Mouse (Mus musculus) limb, embryonic 10.5 days (tissue): ENCODE results near the gene Mid1. TPM values are rescaled to one million over a fixed set of nuclear protein-coding genes. Genes with fewer than 3 reads are reported as not detected.

Experiments used
- DNase-seq: peaks from one replicate; pipeline ENCODE4 v3.0.0-alpha.2; 2017; ENCODE audit warnings: low spot score
- H3K27ac ChIP-seq: fragments of 300-500 bp; sonication (generic); 2 replicates; pipeline ENCODE4 v1.5.1; 2016; ENCODE audit warnings: mild to moderate bottlenecking
- H3K27me3 ChIP-seq: fragments of 300-500 bp; sonication (generic); 2 replicates; pipeline ENCODE4 v1.6.1; 2016; ENCODE audit warnings: low read depth, mild to moderate bottlenecking; ENCODE audit not compliant: poor library complexity, severe bottlenecking
- H3K36me3 ChIP-seq: fragments of 300-500 bp; sonication (generic); 2 replicates; pipeline ENCODE4 v1.6.1; 2016; ENCODE audit warnings: mild to moderate bottlenecking, moderate library complexity
- H3K4me1 ChIP-seq: fragments of 300-500 bp; sonication (generic); 2 replicates; pipeline ENCODE4 v1.6.1; 2016
- H3K4me3 ChIP-seq: fragments of 300-500 bp; sonication (generic); 2 replicates; pipeline ENCODE4 v1.5.1; 2016; ENCODE audit warnings: mild to moderate bottlenecking, moderate library complexity
- H3K9me3 ChIP-seq: fragments of 300-500 bp; sonication (generic); replicated peaks from 2 replicates; pipeline ENCODE4 v1.6.1; 2016; ENCODE audit warnings: mild to moderate bottlenecking
- WGBS: fragments of 180-500 bp; shearing (Covaris S2); methylation state at CpG from one replicate; pipeline ENCODE4 v1.1.7; 2016; 5-methylcytosine and 5-hydroxymethylcytosine counted together
- polyA plus RNA-seq: library from polyadenylated mRNA; unstranded; fragments of >200 nt; fragmentation: Nextera tagmentation; extraction: Ambion mirVana; gene quantifications from 2 replicates; pipeline ENCODE4 v1.2.1, GENCODE M21; 2016

Mid1 gene
- polyA plus RNA-seq, 1 experiment from 2014 or later = 12.0 TPM

- Histone ChIP-seq H3K4me3 (peak overlapping the region; percentile 57), H3K9me3 (no peaks in the 10 kb centered on the region), H3K27ac (peak overlapping the region; percentile 78), H3K4me1 (peaks cover 9% of the 10 kb centered on the region; the same call in 1 of the 2 replicates), H3K27me3 (peaks cover 90% of the 10 kb centered on the region), H3K36me3 (no peaks in the 10 kb centered on the region)
- DNase-seq = peak; percentile 68
- WGBS = 12% methylated on average over 36 of the region's 36 CpGs
Measured at GRCm38 (mm10) chrX:169879481-169880362, 194.7 kb downstream of the Mid1 start.

- H3K27me3 ChIP-seq = peaks cover 84% of the 10 kb centered on the region
- DNase-seq = peak; percentile 29
- peak overlapping the region; percentile 78 for H3K27ac ChIP-seq
- WGBS = 8% methylated on average over 13 of the region's 13 CpGs
- H3K36me3 ChIP-seq = no peaks in the 10 kb centered on the region
- peaks cover 9% of the 10 kb centered on the region; the same call in 1 of the 2 replicates for H3K4me1 ChIP-seq
- H3K4me3 ChIP-seq = peak overlapping the region; percentile 57
- H3K9me3 ChIP-seq = no peaks in the 10 kb centered on the region
Measured at GRCm38 (mm10) chrX:169880363-169880711, 195.3 kb downstream of the Mid1 start.

GRCm38 (mm10) chrX:169880826-169881225 lies 195.8 kb downstream of the Mid1 start:
- WGBS = 21% methylated on average over 10 of the region's 10 CpGs
- peak; percentile 31 for DNase-seq
- peak overlapping the region; percentile 78; the same call in 1 of the 2 replicates for H3K27ac ChIP-seq
- H3K9me3 ChIP-seq = no peaks in the 10 kb centered on the region
- no peaks in the 10 kb centered on the region for H3K36me3 ChIP-seq
- H3K4me3 ChIP-seq = peak overlapping the region; percentile 57
- H3K4me1 ChIP-seq = peaks cover 9% of the 10 kb centered on the region; the same call in 1 of the 2 replicates
- peaks cover 84% of the 10 kb centered on the region for H3K27me3 ChIP-seq

- H3K4me3 ChIP-seq = peak overlapping the region; percentile 57
- H3K36me3 ChIP-seq = no peaks in the 10 kb centered on the region
- H3K27me3 ChIP-seq = peaks cover 81% of the 10 kb centered on the region
- H3K27ac ChIP-seq = 0 out of 2 replicates have a peak overlapping the region, but pooled peaks have one; percentile 48
- 56% methylated on average over 10 of the region's 10 CpGs for WGBS
- no peak for DNase-seq
- H3K4me1 ChIP-seq = peaks cover 9% of the 10 kb centered on the region; the same call in 1 of the 2 replicates
- H3K9me3 ChIP-seq = no peaks in the 10 kb centered on the region
Measured at GRCm38 (mm10) chrX:169881253-169882219, 196.5 kb downstream of the Mid1 start.

- Histone ChIP-seq H3K27ac (no peak overlapping the region), H3K27me3 (peaks cover 81% of the 10 kb centered on the region), H3K4me3 (no peak overlapping the region), H3K36me3 (no peaks in the 10 kb centered on the region), H3K4me1 (peaks cover 9% of the 10 kb centered on the region; the same call in 1 of the 2 replicates), H3K9me3 (no peaks in the 10 kb centered on the region)
- WGBS = 90% methylated on average over 1 of the region's 1 CpGs
- no peak for DNase-seq
Measured at GRCm38 (mm10) chrX:169882220-169882609, 197.2 kb downstream of the Mid1 start.

- WGBS = 60% methylated on average over 8 of the region's 8 CpGs
- Histone ChIP-seq H3K27ac (no peak overlapping the region), H3K4me3 (no peak overlapping the region), H3K9me3 (no peaks in the 10 kb centered on the region), H3K36me3 (no peaks in the 10 kb centered on the region), H3K27me3 (peaks cover 70% of the 10 kb centered on the region), H3K4me1 (peaks cover 9% of the 10 kb centered on the region; the same call in 1 of the 2 replicates)
- DNase-seq = no peak
Measured at GRCm38 (mm10) chrX:169883536-169884272, 198.7 kb downstream of the Mid1 start.

GRCm38 (mm10) chrX:169890541-169890940 lies 205.5 kb downstream of the Mid1 start:
- Histone ChIP-seq H3K27ac (no peak overlapping the region), H3K9me3 (no peaks in the 10 kb centered on the region), H3K4me3 (no peak overlapping the region), H3K27me3 (peaks cover 61% of the 10 kb centered on the region), H3K4me1 (no peaks in the 10 kb centered on the region), H3K36me3 (no peaks in the 10 kb centered on the region)
- no peak for DNase-seq
- WGBS = 89% methylated on average over 4 of the region's 4 CpGs

- no peak for DNase-seq
- peaks cover 51% of the 10 kb centered on the region for H3K27me3 ChIP-seq
- H3K4me1 ChIP-seq = no peaks in the 10 kb centered on the region
Measured at GRCm38 (mm10) chrX:169892100-169892499, 207.1 kb downstream of the Mid1 start.

GRCm38 (mm10) chrX:169892631-169893030 lies 207.6 kb downstream of the Mid1 start:
- H3K27ac ChIP-seq = no peak overlapping the region
- H3K36me3 ChIP-seq = no peaks in the 10 kb centered on the region
- H3K9me3 ChIP-seq = no peaks in the 10 kb centered on the region
- H3K4me1 ChIP-seq = no peaks in the 10 kb centered on the region
- no peak for DNase-seq
- 88% methylated on average over 2 of the region's 2 CpGs for WGBS
- no peak overlapping the region for H3K4me3 ChIP-seq
- peaks cover 53% of the 10 kb centered on the region for H3K27me3 ChIP-seq

More at GRCm38 (mm10) chrX:169892100-169892499, 207.1 kb downstream of the Mid1 start:
- Histone ChIP-seq H3K36me3 (no peaks in the 10 kb centered on the region), H3K9me3 (no peaks in the 10 kb centered on the region), H3K27ac (no peak overlapping the region), H3K4me3 (no peak overlapping the region)

GRCm38 (mm10) chrX:169899227-169899950 lies 214.4 kb downstream of the Mid1 start:
- Histone ChIP-seq H3K9me3 (no peaks in the 10 kb centered on the region), H3K4me1 (no peaks in the 10 kb centered on the region), H3K27ac (no peak overlapping the region), H3K36me3 (no peaks in the 10 kb centered on the region), H3K4me3 (no peak overlapping the region), H3K27me3 (peaks cover 51% of the 10 kb centered on the region)
- no peak for DNase-seq
- WGBS = 27% methylated on average over 3 of the region's 3 CpGs

GRCm38 (mm10) chrX:169902860-169903259 lies 217.9 kb downstream of the Mid1 start:
- no peaks in the 10 kb centered on the region for H3K36me3 ChIP-seq
- H3K9me3 ChIP-seq = no peaks in the 10 kb centered on the region
- no peak for DNase-seq
- H3K4me3 ChIP-seq = no peak overlapping the region
- peaks cover 72% of the 10 kb centered on the region for H3K27me3 ChIP-seq
- H3K27ac ChIP-seq = no peak overlapping the region
- no peaks in the 10 kb centered on the region for H3K4me1 ChIP-seq

GRCm38 (mm10) chrX:169903656-169904055 lies 218.7 kb downstream of the Mid1 start:
- no peaks in the 10 kb centered on the region for H3K36me3 ChIP-seq
- DNase-seq = no peak
- no peak overlapping the region for H3K27ac ChIP-seq
- no peak overlapping the region for H3K4me3 ChIP-seq
- no peaks in the 10 kb centered on the region for H3K9me3 ChIP-seq
- WGBS = 64% methylated on average over 2 of the region's 2 CpGs
- peaks cover 80% of the 10 kb centered on the region for H3K27me3 ChIP-seq
- no peaks in the 10 kb centered on the region for H3K4me1 ChIP-seq
